Mouse (Mus musculus) heart, postnatal 10 days (tissue): Measurements from ENCODE around the gene Cand1. TPM values are rescaled to one million over a fixed set of nuclear protein-coding genes. Genes with fewer than 3 reads are reported as not detected.

Experiments used
- DNase-seq, 2 experiments: peaks; one replicate each; pipeline ENCODE4 v3.0.0; 2021
- intact Hi-C: fragments of 180-260 bp; cut with DNase I; formaldehyde crosslinking; loops from one replicate; pipeline ENCODE4 v1.15.1; 2025
- total RNA-seq, 2 experiments: library from RNA; stranded (reverse); gene quantifications; 2 replicates each; pipeline ENCODE4 v1.2.3; 2021

Cand1 gene
- 10 to 100 TPM; 62.5 to 65.6 TPM for total RNA-seq

- intact Hi-C loops = no loop called here
- DNase-seq = peak; percentile 100
Measured at GRCm38 (mm10) chr10:119239969-119240721, at the start of gene Cand1. Gene Cand1 (minus strand): TSS chr10:119240055.

DNA sequence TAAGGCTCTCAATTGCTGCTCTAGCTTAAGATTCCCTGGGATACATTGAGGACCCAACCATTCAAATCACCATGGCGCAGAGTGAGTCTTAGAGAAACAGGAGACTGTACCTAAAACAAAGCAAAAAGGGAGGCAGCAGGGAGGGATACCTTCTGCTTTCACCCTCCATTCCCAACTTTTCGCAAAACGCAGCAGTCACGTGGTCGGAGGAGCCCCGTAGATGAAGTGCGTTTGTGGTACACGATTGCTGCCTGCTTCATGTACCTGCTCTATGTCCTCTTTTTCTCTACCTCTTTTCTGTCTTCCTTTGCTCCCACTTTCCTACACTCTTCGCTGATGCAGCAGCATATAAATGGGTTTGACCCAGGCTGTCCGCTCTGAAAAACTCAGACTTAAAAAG is 39.0 kb upstream of the Cand1 start:
- DNase-seq = no peak
- intact Hi-C loops = no loop called here

DNA sequence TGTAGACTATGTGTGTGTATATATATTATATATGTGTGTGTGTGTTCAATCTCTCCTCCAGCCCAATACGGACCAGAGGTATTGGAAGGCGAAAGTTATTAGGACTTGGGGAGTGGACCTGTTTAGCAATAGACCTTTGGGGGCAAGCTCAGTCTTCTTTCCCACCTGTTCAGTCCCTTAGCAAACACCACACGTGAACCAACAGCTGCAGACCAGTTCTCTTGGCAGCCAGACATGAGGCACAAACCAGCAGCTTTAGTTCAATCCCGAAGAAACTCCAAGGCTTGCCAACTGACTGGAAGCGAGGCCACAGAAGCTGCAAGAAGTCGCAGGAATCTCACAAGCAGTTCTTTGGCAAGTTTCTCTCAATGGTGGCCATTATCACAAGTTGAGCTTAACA is 34.5 kb upstream of the Cand1 start:
- no peak for DNase-seq
- intact Hi-C loops = no loop called here

- intact Hi-C loops = no loop called here
- DNase-seq = no peak
Measured at GRCm38 (mm10) chr10:119272536-119272935, 32.7 kb upstream of the Cand1 start.

DNA sequence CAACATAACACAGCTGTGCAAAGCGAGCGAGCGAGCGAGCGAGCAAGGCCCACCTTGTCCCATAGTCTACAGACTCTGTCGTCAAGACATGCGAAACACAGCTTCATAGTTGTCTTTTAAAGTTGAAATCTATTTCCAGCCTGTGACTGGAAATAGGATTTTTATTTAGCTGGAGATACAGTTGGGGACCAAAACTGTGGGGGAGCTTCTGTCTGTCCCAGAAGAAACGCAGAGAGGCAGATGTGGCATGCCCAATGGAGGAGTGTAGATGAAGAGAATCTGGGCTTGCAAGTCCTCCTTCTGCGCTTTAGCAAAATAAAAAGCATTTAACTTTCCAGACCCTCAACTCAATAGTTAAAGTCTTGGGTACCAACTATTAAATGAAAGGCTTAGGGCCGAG is 32.1 kb upstream of the Cand1 start:
- intact Hi-C loops = no loop called here
- no peak for DNase-seq

DNA sequence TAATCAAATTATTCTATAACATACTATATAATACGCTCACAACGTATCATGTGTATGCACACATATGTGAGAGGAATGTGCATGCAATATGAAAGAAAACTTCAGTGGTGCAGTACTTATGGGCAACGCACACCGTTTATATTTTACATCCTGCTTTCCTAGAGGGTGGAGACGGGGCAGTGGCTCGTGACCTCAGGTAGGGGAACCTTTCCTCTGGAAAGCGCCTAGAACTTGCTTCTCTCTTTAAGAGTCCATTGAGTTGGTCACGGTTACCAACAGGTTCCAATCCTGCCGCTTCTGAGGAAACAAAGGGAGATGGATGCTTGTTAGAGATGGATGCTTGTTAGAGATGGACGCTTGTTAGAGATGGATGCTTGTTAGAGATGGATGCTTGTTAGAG is 31.2 kb upstream of the Cand1 start:
- DNase-seq = no peak
- intact Hi-C loops = no loop called here

GRCm38 (mm10) chr10:119270384-119270985 is 30.6 kb upstream of the Cand1 start:
- intact Hi-C loops = no loop called here
- DNase-seq = no peak

- DNase-seq = peak in 1 of 2 experiments; percentile 2
- intact Hi-C loops = no loop called here
Measured at GRCm38 (mm10) chr10:119264761-119265160, 24.9 kb upstream of the Cand1 start.

GRCm38 (mm10) chr10:119262821-119263220 is 23.0 kb upstream of the Cand1 start:
- no peak for DNase-seq
- intact Hi-C loops = no loop called here

DNA sequence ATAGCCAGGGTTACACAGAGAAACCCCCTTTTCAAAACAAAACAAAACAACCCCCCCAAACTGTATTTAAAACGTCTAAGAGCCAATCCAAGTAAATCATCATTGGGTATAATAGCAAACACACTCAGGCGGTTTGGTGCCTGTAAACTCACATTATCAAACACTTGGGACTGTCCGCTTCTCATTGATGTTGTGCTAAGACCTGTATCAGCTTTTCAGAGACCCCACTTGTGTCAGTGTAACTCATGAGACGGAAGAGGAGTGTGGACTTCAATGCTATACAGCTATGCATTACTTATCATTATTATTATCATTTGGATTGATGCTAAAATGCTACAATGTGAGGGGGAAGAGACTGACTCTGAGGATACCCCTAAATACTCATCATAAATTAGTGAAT is 18.0 kb upstream of the Cand1 start:
- intact Hi-C loops = no loop called here
- no peak for DNase-seq

DNA sequence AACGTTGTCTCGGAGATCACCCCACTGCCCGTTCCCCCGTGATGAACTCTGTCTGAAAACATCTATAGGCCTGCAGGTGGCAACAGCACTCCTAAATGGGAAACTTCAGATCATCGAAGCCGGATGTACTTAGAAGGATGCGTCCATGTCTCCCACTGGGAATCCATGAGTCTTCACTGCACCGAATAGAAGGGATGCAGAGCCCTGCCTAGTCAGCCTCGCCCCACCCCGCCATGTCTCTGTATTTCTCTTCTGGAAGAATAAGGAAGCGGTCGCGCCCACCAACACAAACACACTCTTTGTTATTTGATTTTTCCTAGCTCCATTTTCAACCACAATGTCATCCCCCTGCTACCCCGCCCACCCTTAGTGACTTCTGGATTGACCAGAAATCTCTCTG is 4.3 kb upstream of the Cand1 start:
- no peak for DNase-seq
- intact Hi-C loops = no loop called here

- DNase-seq = no peak
- intact Hi-C loops = no loop called here
Measured at GRCm38 (mm10) chr10:119240722-119241089, 851 bp upstream of the Cand1 start.

DNA sequence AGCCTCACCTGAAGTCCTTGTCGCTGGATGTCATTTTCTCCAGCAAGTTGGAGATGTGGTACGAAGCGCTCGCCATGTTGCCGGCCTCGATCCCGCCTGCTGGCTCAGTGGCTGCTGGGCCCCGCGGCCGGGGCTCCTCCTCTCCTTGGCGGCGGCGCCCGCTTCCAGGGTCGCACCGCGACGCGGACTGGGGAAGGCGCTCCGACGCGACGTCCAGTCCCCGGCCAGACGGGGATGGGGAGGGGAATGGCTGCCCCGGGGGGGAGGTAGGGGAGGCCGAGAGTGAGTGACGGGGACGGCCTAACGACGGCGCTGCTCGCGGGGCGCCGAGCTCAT is 254 bp downstream of the Cand1 start:
- intact Hi-C loops = no loop called here
- no peak for DNase-seq

DNA sequence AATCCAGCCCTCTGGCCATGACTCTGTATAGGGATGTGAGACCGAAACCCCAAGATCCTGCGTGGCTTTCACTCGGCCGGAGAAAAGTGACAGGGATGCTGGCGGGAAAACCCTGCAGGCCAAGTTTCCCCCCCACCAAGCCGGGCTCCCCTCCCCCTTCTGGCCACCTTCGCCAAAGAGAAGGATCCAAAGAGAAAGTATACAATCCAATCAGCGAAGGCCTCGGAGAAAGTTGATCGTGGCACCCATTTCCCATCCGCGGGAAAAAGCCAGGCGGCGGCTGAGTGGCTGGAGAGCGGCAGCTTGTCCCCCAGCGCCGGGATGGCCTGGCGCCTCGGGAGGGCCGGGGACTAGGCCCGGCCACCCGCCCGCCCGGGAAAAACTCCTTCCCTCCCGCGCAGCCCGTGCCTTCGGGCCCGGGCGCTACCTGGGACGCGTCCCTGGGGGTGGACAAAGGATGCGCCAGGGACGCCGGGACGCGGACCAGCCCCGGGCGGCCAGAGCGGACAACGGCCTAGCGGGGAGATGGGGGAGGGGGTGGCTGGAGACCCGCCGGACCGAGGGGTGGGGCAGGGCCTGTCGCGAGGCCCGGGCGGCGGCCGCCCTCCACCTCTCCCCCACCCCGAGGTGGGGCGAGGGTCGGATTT is 747 bp downstream of the Cand1 start:
- DNase-seq = peak; percentile 66 to 72
- intact Hi-C loops = no loop called here

- intact Hi-C loops = no loop called here
- no peak for DNase-seq
Measured at GRCm38 (mm10) chr10:119231526-119231925, 8.3 kb downstream of the Cand1 start.

- intact Hi-C loops = no loop called here
- DNase-seq = no peak
Measured at GRCm38 (mm10) chr10:119230703-119231102, 9.2 kb downstream of the Cand1 start.

DNA sequence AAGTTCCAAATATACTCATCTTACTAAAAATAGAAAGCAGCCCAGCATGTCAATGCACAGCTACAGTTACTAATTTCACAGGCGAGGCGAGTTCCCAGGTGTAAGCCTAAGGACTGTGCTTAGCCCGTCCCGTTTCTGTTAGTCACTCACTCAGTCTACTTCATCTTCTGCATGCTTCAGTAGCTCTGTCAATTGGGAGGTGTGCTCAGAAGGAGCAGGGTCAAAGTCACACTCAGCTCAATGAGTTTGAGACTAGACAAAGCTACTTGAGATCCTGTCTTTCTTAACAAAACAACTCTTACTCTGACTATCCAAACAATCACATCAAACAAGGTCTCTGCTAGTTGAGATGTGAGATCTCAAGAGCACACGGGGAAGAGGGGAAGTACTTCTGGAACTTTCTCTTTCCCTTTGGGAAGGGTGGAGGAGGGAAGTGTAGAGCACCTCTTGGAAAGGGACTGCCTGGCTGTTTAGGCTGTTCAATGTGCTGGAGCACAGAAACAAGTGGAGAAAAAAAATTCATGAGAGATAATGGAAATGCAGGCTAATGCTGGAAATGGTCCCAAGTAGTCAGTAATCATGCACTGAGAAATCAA is 9.7 kb downstream of the Cand1 start:
- no peak for DNase-seq
- intact Hi-C loops = no loop called here

GRCm38 (mm10) chr10:119223686-119224085 is 16.2 kb downstream of the Cand1 start:
- no peak for DNase-seq
- intact Hi-C loops = loop anchor here (10.0 kb wide), 1 partner anchor 359 kb away; no protein-coding TSS in a partner anchor

GRCm38 (mm10) chr10:119221631-119222030 is 18.2 kb downstream of the Cand1 start:
- DNase-seq = peak in 1 of 2 experiments; percentile 12
- intact Hi-C loops = loop anchor here (10.0 kb wide), 1 partner anchor 357 kb away; no protein-coding TSS in a partner anchor

DNA sequence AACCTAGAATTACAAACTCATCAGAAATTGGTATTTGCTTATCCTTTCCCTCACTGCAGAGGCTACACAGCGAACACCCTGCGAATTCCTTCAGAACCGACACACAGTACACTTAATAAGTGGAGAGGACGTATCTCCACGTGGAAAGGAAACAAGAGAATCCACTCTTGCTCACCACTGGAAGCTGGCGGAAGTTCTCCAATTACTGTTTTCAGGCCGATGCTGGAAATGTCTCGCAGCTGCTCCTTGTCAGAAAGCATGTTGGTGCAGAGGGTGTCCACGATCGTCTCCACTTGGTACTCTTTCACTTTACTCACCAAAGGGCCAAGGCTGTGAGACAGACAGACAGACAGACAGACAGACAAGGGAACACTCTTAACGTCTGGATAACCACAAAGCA is 20.4 kb downstream of the Cand1 start:
- DNase-seq = peak in 1 of 2 experiments; percentile 12
- intact Hi-C loops = no loop called here

GRCm38 (mm10) chr10:119218274-119219080 is 21.4 kb downstream of the Cand1 start:
- no peak for DNase-seq
- intact Hi-C loops = no loop called here
